Mouse (Mus musculus): ENCODE results near the gene Arglu1. TPM values are rescaled to one million over a fixed set of nuclear protein-coding genes. Genes with fewer than 3 reads are reported as not detected.

The Arglu1 gene
- polyA plus RNA-seq, 1 experiment: 20.7 TPM

DNA sequence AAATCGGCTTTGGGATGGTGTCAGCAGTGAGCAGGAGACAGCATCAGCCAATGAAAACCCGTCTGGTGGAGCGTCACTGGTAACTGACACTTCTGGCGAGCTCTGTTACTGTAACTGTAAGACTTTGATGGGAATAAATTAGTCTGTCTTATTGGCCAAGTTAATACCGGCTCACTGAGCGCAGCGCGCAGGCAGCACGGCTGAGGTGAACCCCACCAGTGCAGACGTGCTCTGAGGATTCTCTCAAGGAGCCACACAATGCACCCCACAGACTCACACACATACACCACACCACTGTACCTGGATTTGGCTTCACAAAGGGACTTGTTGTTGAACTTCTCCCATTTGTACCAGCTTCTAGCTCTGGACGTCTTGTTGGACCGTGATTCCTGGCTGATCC lies 68.3 kb downstream of the Arglu1 start:
- Histone ChIP-seq H3K27ac (ENCODE audit: insufficient read depth, low read length) (no peak overlapping the region), H3K27me3 (ENCODE audit: control insufficient read depth, insufficient read depth, low read length) (no peaks in the 10 kb centered on the region), H3K36me3 (ENCODE audit: control insufficient read depth, insufficient read depth, low read length) (peaks cover 1% of the 10 kb centered on the region; the same call in 1 of the 2 replicates), H3K4me3 (ENCODE audit: extremely low read depth, insufficient read depth, insufficient read length) (no peak overlapping the region), H3K4me1 (ENCODE audit: control insufficient read depth, insufficient read depth, insufficient read length) (no peaks in the 10 kb centered on the region; the same call in 1 of the 2 replicates)
- WGBS: 91% methylated on average over 12 of the region's 12 CpGs
- no peak for DNase-seq (ENCODE audit: low read depth in 1 of 2, low spot score in 2 of 2)
- TF ChIP-seq POLR2A (IDR thresholded peaks at IDR 0.05; ENCODE audit: low read depth, low read length) (no peak), CTCF (IDR thresholded peaks at IDR 0.05; ENCODE audit: extremely low read depth, insufficient read depth, insufficient read length, insufficient replicate concordance) (no peak)

DNA sequence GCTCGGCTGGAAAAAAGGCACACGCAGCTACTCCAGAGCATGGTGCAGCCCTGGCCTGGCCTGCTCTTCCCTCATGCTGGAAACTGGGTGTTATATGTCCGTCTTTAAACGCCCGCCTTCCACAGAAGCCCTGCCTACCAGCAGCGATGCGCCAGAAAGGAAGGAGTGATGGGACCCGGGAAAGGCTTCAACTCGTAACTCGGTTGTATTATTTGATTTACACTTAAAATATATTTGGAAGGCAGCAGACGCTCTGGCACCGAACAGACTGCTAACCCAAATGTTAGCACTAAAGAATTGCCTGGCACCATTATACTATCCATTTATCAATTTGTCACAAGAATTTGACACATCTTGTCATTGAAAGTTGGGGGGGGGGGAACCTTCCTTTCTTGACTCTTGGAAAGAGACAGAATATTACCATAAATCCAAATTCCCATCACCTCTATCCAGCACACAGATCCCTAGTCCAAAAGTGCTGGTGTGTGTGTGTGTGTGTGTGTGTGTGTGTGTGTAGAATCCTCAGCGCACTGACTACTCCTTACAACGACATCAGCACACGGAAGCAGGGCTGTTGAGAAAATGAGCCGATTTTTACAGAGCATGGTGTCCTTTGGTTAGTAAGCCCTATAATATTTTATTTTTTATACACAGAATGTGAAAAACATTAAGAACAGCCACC lies 68.9 kb downstream of the Arglu1 start:
- 94% methylated on average over 16 of the region's 16 CpGs for WGBS
- no peak overlapping the region for H3K4me3 ChIP-seq (ENCODE audit: extremely low read depth, insufficient read depth, insufficient read length)
- H3K36me3 ChIP-seq (ENCODE audit: control insufficient read depth, insufficient read depth, low read length): peaks cover 1% of the 10 kb centered on the region; the same call in 1 of the 2 replicates
- H3K27ac ChIP-seq (ENCODE audit: insufficient read depth, low read length): no peak overlapping the region
- TF ChIP-seq POLR2A (IDR thresholded peaks at IDR 0.05; ENCODE audit: low read depth, low read length) (no peak), CTCF (IDR thresholded peaks at IDR 0.05; ENCODE audit: extremely low read depth, insufficient read depth, insufficient read length, insufficient replicate concordance) (no peak)
- no peak for DNase-seq (ENCODE audit: low read depth in 1 of 2, low spot score in 2 of 2)
- no peaks in the 10 kb centered on the region for H3K27me3 ChIP-seq (ENCODE audit: control insufficient read depth, insufficient read depth, low read length)
- H3K4me1 ChIP-seq (ENCODE audit: control insufficient read depth, insufficient read depth, insufficient read length): no peaks in the 10 kb centered on the region; the same call in 1 of the 2 replicates

DNA sequence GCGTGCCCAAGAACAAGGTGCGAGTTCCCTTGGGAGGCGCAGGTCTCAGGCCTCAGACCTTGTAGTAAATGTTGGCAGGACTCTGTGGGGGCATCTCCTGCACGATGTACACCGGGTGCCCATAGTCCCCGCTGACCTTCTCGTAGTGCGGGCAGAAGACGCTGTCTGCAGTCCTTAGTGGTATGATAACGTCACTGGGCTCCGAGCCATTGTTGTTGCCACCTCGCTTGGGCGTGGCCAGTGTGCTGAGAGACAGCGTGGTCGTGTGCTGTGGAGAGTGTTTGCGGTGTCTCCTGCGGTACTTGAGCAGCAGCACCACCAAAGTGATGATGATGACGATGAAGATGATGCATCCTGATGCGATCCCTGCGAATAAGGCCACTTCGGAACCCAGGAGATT lies 69.8 kb downstream of the Arglu1 start:
- Histone ChIP-seq H3K36me3 (ENCODE audit: control insufficient read depth, insufficient read depth, low read length) (peaks cover 1% of the 10 kb centered on the region; the same call in 1 of the 2 replicates), H3K4me3 (ENCODE audit: extremely low read depth, insufficient read depth, insufficient read length) (no peak overlapping the region), H3K27me3 (ENCODE audit: control insufficient read depth, insufficient read depth, low read length) (no peaks in the 10 kb centered on the region), H3K27ac (ENCODE audit: insufficient read depth, low read length) (no peak overlapping the region), H3K4me1 (ENCODE audit: control insufficient read depth, insufficient read depth, insufficient read length) (no peaks in the 10 kb centered on the region; the same call in 1 of the 2 replicates)
- TF ChIP-seq CTCF (IDR thresholded peaks at IDR 0.05; ENCODE audit: extremely low read depth, insufficient read depth, insufficient read length, insufficient replicate concordance): no peak
- no peak for TF ChIP-seq POLR2A (IDR thresholded peaks at IDR 0.05; ENCODE audit: low read depth, low read length)
- 94% methylated on average over 21 of the region's 21 CpGs for WGBS
- DNase-seq (ENCODE audit: low read depth in 1 of 2, low spot score in 2 of 2): no peak

DNA sequence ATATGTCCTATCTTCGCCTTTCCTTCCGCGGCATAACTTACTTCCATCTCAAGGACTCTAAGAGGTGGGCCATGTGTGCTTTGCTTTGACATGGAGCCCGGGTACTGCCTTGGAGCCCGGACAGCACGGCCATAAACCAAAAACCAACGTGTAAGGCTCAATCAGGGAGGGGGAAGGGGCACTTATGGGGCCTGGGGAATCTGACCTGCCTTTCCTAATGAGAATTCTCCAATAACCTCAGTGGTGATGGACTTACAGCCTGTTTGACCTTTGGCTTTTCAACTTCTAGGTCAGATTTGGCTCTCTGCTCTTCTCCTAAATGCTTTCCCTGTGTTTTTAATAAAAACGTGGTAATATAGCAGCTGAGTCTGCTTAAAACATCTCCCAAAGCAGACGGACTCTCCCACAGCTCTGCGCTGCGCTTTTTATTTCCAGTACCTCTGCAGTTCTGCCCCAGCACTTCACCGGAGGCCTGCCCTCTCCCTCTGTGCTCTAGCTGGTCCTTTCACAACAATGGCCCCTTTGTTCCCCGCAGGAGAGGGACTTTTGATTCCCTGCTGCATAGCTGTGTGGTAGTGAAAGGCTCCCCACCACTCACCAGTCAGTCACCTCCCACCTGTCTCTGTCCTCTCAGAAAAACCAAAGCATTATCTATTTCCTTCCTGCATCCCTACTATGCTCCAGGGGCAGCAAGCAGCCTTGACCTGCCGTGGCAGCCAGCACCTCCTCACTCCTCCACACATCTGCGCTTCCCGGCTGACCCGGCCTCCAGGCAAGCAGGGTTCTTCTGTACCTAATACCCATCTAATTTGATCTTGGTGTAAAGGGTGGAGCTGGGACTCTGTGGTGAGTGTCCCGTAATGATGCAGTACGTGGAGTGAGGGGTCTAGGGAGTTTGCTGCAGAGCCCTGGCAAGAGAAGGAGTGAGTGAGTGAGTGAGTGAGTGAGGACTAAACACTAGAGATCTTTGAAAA lies 70.8 kb downstream of the Arglu1 start:
- Histone ChIP-seq H3K27ac (ENCODE audit: insufficient read depth, low read length) (no peak overlapping the region), H3K4me1 (ENCODE audit: control insufficient read depth, insufficient read depth, insufficient read length) (no peaks in the 10 kb centered on the region; the same call in 1 of the 2 replicates), H3K27me3 (ENCODE audit: control insufficient read depth, insufficient read depth, low read length) (no peaks in the 10 kb centered on the region), H3K36me3 (ENCODE audit: control insufficient read depth, insufficient read depth, low read length) (peaks cover 1% of the 10 kb centered on the region; the same call in 1 of the 2 replicates), H3K4me3 (ENCODE audit: extremely low read depth, insufficient read depth, insufficient read length) (no peak overlapping the region)
- WGBS: 87% methylated on average over 19 of the region's 19 CpGs
- no peak for DNase-seq (ENCODE audit: low read depth in 1 of 2, low spot score in 2 of 2)
- no peak for TF ChIP-seq CTCF (IDR thresholded peaks at IDR 0.05; ENCODE audit: extremely low read depth, insufficient read depth, insufficient read length, insufficient replicate concordance)
- TF ChIP-seq POLR2A (IDR thresholded peaks at IDR 0.05; ENCODE audit: low read depth, low read length): no peak

Other genes starting within 250 kb of the Arglu1 start
- gene Efnb2, start 29.3 kb downstream of the Arglu1 start, polyA plus RNA-seq (2012; rRNA removed): 12.4 and 19.6 TPM in 2 replicates